Comparison of ENCODE assay signal across 8 mouse cellular contexts in genomic region chr11:48775483-48775882, GRCm38 (mm10). TPM values are rescaled to one million over a fixed set of nuclear protein-coding genes. Genes with fewer than 3 reads are reported as not detected.
A peak's percentile ranks its signal among the peaks of the same experiment; 100 is the strongest.
DNase-seq lines count a peak whose midpoint lies in the region; ATAC-seq and TF ChIP-seq lines count a peak whose summit lies in the region.

No protein-coding gene starts in this region.

- no peaks in the 10 kb centered on the region for H3K4me1 ChIP-seq in liver, adult 2 months (ENCODE audit: control insufficient read depth, insufficient read depth, low read length)
- H3K4me1 ChIP-seq in liver, embryonic 12.5 days: peaks cover 10% of the 10 kb centered on the region
- H3K4me1 ChIP-seq in bone marrow macrophage, adult 2 months (ENCODE audit: control insufficient read depth, insufficient read depth, low read length): no peaks in the 10 kb centered on the region
- 0 out of 2 replicates have a peak, but pooled peaks cover 5% of the 10 kb centered on the region for H3K4me1 ChIP-seq in forebrain, postnatal 0 days (ENCODE audit: insufficient read depth)
- H3K4me1 ChIP-seq in lung, embryonic 15.5 days: no peaks in the 10 kb centered on the region

- no peaks in the 10 kb centered on the region for H3K36me3 ChIP-seq in liver, adult 2 months (ENCODE audit: control insufficient read depth, insufficient read depth, low read length)
- H3K36me3 ChIP-seq in liver, embryonic 12.5 days: no peaks in the 10 kb centered on the region
- no peaks in the 10 kb centered on the region for H3K36me3 ChIP-seq in forebrain, postnatal 0 days (ENCODE audit: insufficient read depth)
- no peaks in the 10 kb centered on the region for H3K36me3 ChIP-seq in lung, embryonic 15.5 days

- no peak overlapping the region for H3K27ac ChIP-seq in liver, adult 2 months (replicated peaks; ENCODE audit: insufficient read depth, low read depth, low read length)
- H3K27ac ChIP-seq in liver, embryonic 12.5 days: no peak overlapping the region
- H3K27ac ChIP-seq in bone marrow macrophage, adult 2 months (ENCODE audit: insufficient read depth, low read depth, low read length): no peak overlapping the region
- H3K27ac ChIP-seq in forebrain, postnatal 0 days (ENCODE audit: low read depth, low read length): no peak overlapping the region
- H3K27ac ChIP-seq in lung, embryonic 15.5 days: no peak overlapping the region

- H3K4me3 ChIP-seq in liver, adult 2 months (ENCODE audit: insufficient read depth, low read depth, low read length): no peak overlapping the region
- no peak overlapping the region for H3K4me3 ChIP-seq in liver, embryonic 12.5 days
- no peak overlapping the region for H3K4me3 ChIP-seq in bone marrow macrophage, adult 2 months (ENCODE audit: insufficient read depth, low read length)
- no peak overlapping the region for H3K4me3 ChIP-seq in forebrain, postnatal 0 days (ENCODE audit: low read depth, low read length)
- H3K4me3 ChIP-seq in lung, embryonic 15.5 days: no peak overlapping the region

- no peak overlapping the region for H3K9ac ChIP-seq in liver, adult 2 months (ENCODE audit: low read depth, low read length)
- no peak overlapping the region for H3K9ac ChIP-seq in liver, embryonic 12.5 days
- no peak overlapping the region for H3K9ac ChIP-seq in forebrain, postnatal 0 days
- H3K9ac ChIP-seq in lung, embryonic 15.5 days: no peak overlapping the region

- H3K9me3 ChIP-seq in liver, embryonic 12.5 days (replicated peaks): no peaks in the 10 kb centered on the region
- no peaks in the 10 kb centered on the region for H3K9me3 ChIP-seq in forebrain, postnatal 0 days (ENCODE audit: low read length)
- no peaks in the 10 kb centered on the region for H3K9me3 ChIP-seq in lung, embryonic 15.5 days

- no peaks in the 10 kb centered on the region for H3K79me2 ChIP-seq in liver, adult 2 months (ENCODE audit: control insufficient read depth, insufficient read depth, low read length)

- H3K4me2 ChIP-seq in liver, embryonic 12.5 days: no peak overlapping the region; the same call in 1 of the 2 replicates
- H3K4me2 ChIP-seq in forebrain, postnatal 0 days (ENCODE audit: low read depth): peak overlapping the region; percentile 30; the same call in 1 of the 2 replicates
- no peak overlapping the region for H3K4me2 ChIP-seq in lung, embryonic 15.5 days

- H3K27me3 ChIP-seq in liver, adult 2 months (ENCODE audit: control insufficient read depth, insufficient read depth, low read length): no peaks in the 10 kb centered on the region
- no peaks in the 10 kb centered on the region for H3K27me3 ChIP-seq in liver, embryonic 12.5 days (replicated peaks)
- no peaks in the 10 kb centered on the region for H3K27me3 ChIP-seq in forebrain, postnatal 0 days (ENCODE audit: insufficient read depth, low read length)
- no peaks in the 10 kb centered on the region for H3K27me3 ChIP-seq in lung, embryonic 15.5 days

- peak; percentile 47 for DNase-seq in liver, adult 2 months (ENCODE audit: extremely low read depth, low read depth, low spot score)
- peak; percentile 88 for DNase-seq in forebrain, postnatal 0 days
- peak; percentile 35 to 59 for DNase-seq in kidney, adult 8-10 months
- peak; percentile 81 for DNase-seq in right cerebral cortex, adult 2 months (ENCODE audit: low spot score in 2 of 2)
- DNase-seq in spleen, postnatal 36 days (ENCODE audit: low spot score in 2 of 2): no peak

- no peak for ATAC-seq in liver, embryonic 12.5 days
- peak; percentile 71 for ATAC-seq in forebrain, postnatal 0 days
- ATAC-seq in lung, embryonic 15.5 days (ENCODE audit: borderline replicate concordance, extremely low read depth, low FRiP score, low TSS enrichment): peak; percentile 36; the same call in 1 of the 2 replicates

- no peak for TF ChIP-seq POLR2A in liver, adult 2 months (IDR thresholded peaks at IDR 0.05; ENCODE audit: extremely low read depth, insufficient read depth, low read length)
- TF ChIP-seq POLR2A in bone marrow macrophage, adult 2 months (IDR thresholded peaks at IDR 0.05; ENCODE audit: borderline replicate concordance, low read depth, low read length): no peak

- 6% methylated on average over 7 of the region's 7 CpGs for WGBS in liver, adult 2 months
- 3% methylated on average over 7 of the region's 7 CpGs for WGBS in liver, embryonic 12.5 days (ENCODE audit: insufficient replicate concordance)
- 2% methylated on average over 7 of the region's 7 CpGs for whole genome bisulfite sequencing in forebrain, postnatal 0 days
- whole genome bisulfite sequencing in lung, embryonic 15.5 days: under 1% methylated on average over 7 of the region's 7 CpGs

- TF ChIP-seq CTCF in liver, adult 2 months (IDR thresholded peaks at IDR 0.05; ENCODE audit: low read depth, low read length): 0 out of 2 replicates have a peak, but pooled peaks have one; percentile 10
- peak; percentile 37; the same call in 1 of the 2 replicates for TF ChIP-seq CTCF in bone marrow macrophage, adult 2 months (IDR thresholded peaks at IDR 0.05; ENCODE audit: low read depth, low read length)
- peak; percentile 73 for TF ChIP-seq CTCF in forebrain, postnatal 0 days (IDR thresholded peaks at IDR 0.05; ENCODE audit: low read depth)

RNA-seq across cellular contexts. Expression of gene Rack1, which starts 24.6 kb away (rescaled TPM):
- 507 and 645 TPM in 2 replicates for total RNA-seq in liver, adult 2 months (2014; rRNA removed)
- polyA plus RNA-seq in liver, adult 2 months (2012; rRNA removed): 645 and 687 TPM in 2 replicates
- 735 and 768 TPM in 2 replicates for polyA plus RNA-seq in liver, embryonic 12.5 days (2016; fragmentation: Nextera tagmentation; extraction: Ambion mirVana)
- polyA plus RNA-seq in bone marrow macrophage, adult 2 months (2012; ENCODE audit: insufficient read depth, insufficient read length, missing spikeins): 1,563 and 1,726 TPM in 2 replicates
- total RNA-seq in forebrain, postnatal 0 days (2014; rRNA removed): 1,021 and 1,323 TPM in 2 replicates
- 368 and 466 TPM in 2 replicates for polyA plus RNA-seq in forebrain, postnatal 0 days (2015; fragmentation: Nextera tagmentation; extraction: Ambion mirVana)
- 699 and 713 TPM in 2 replicates for polyA plus RNA-seq in lung, embryonic 15.5 days (2015; fragmentation: Nextera tagmentation; extraction: Ambion mirVana)

RNA-seq across cellular contexts. Expression of gene Trim41, which starts 41.7 kb away (rescaled TPM):
- total RNA-seq in liver, adult 2 months (2014; rRNA removed): 11.4 and 13.2 TPM in 2 replicates
- polyA plus RNA-seq in liver, adult 2 months (2012; rRNA removed): 13.7 and 18.2 TPM in 2 replicates
- 2.1 and 2.3 TPM in 2 replicates for polyA plus RNA-seq in liver, embryonic 12.5 days (2016; fragmentation: Nextera tagmentation; extraction: Ambion mirVana)
- polyA plus RNA-seq in bone marrow macrophage, adult 2 months (2012; ENCODE audit: insufficient read depth, insufficient read length, missing spikeins): 55.5 and 64.4 TPM in 2 replicates
- 42.2 and 47.1 TPM in 2 replicates for total RNA-seq in forebrain, postnatal 0 days (2014; rRNA removed)
- polyA plus RNA-seq in forebrain, postnatal 0 days (2015; fragmentation: Nextera tagmentation; extraction: Ambion mirVana): 4.4 TPM in 2 replicates
- 5.4 and 5.7 TPM in 2 replicates for polyA plus RNA-seq in lung, embryonic 15.5 days (2015; fragmentation: Nextera tagmentation; extraction: Ambion mirVana)

RNA-seq across cellular contexts. Expression of gene Trim7, which starts 50.5 kb away (rescaled TPM):
- total RNA-seq in liver, adult 2 months (2014; rRNA removed): 5.8 and 11.2 TPM in 2 replicates
- 11.0 and 16.3 TPM in 2 replicates for polyA plus RNA-seq in liver, adult 2 months (2012; rRNA removed)
- not detected in 2 replicates for polyA plus RNA-seq in liver, embryonic 12.5 days (2016; fragmentation: Nextera tagmentation; extraction: Ambion mirVana)
- polyA plus RNA-seq in bone marrow macrophage, adult 2 months (2012; ENCODE audit: insufficient read depth, insufficient read length, missing spikeins): 1.0 and 1.1 TPM in 2 replicates
- total RNA-seq in forebrain, postnatal 0 days (2014; rRNA removed): 5.6 and 9.5 TPM in 2 replicates
- polyA plus RNA-seq in forebrain, postnatal 0 days (2015; fragmentation: Nextera tagmentation; extraction: Ambion mirVana): 1.9 and 2.5 TPM in 2 replicates
- polyA plus RNA-seq in lung, embryonic 15.5 days (2015; fragmentation: Nextera tagmentation; extraction: Ambion mirVana): 0.54 and 1.1 TPM in 2 replicates

RNA-seq across cellular contexts. Expression of gene Gm12184, which starts 51.0 kb away (rescaled TPM):
- 1.5 and 2.0 TPM in 2 replicates for total RNA-seq in liver, adult 2 months (2014; rRNA removed)
- 5.5 and 5.8 TPM in 2 replicates for polyA plus RNA-seq in liver, adult 2 months (2012; rRNA removed)
- polyA plus RNA-seq in liver, embryonic 12.5 days (2016; fragmentation: Nextera tagmentation; extraction: Ambion mirVana): 4.1 and 5.0 TPM in 2 replicates
- polyA plus RNA-seq in bone marrow macrophage, adult 2 months (2012; ENCODE audit: insufficient read depth, insufficient read length, missing spikeins): 4.8 and 11.3 TPM in 2 replicates
- 8.0 and 9.3 TPM in 2 replicates for total RNA-seq in forebrain, postnatal 0 days (2014; rRNA removed)
- 3.7 and 5.0 TPM in 2 replicates for polyA plus RNA-seq in forebrain, postnatal 0 days (2015; fragmentation: Nextera tagmentation; extraction: Ambion mirVana)
- 3.0 and 8.2 TPM in 2 replicates for polyA plus RNA-seq in lung, embryonic 15.5 days (2015; fragmentation: Nextera tagmentation; extraction: Ambion mirVana)

Comparison
In these comparisons a context has a peak if more than half of its experiments do, and no peak if none do; other contexts are left out.
1. DNase-seq: peak in liver, adult 2 months (single experiment), forebrain, postnatal 0 days (single experiment), kidney, adult 8-10 months (2 of 2) and right cerebral cortex, adult 2 months (2 of 2); none in spleen, postnatal 36 days (0 of 2).
2. CTCF ChIP-seq: peak in every context shown above with its lines; median percentile 73 in forebrain, postnatal 0 days; 37 in bone marrow macrophage, adult 2 months; 10 in liver, adult 2 months.